Mouse (Mus musculus): ENCODE measurements around the gene Gm26938. TPM values are rescaled to one million over a fixed set of nuclear protein-coding genes. Genes with fewer than 3 reads are reported as not detected.

The Gm26938 gene
- polyA plus RNA-seq, 1 experiment from 2014 or later, result not detected

- 89% methylated on average over 8 of the region's 8 CpGs for WGBS
- Histone ChIP-seq H3K36me3 (ENCODE audit: control insufficient read depth, insufficient read depth, low read length) (peaks cover 62% of the 10 kb centered on the region), H3K9me3 (replicated peaks; ENCODE audit: control insufficient read depth, low read length, poor library complexity, severe bottlenecking) (no peaks in the 10 kb centered on the region), H3K27me3 (ENCODE audit: control insufficient read depth, insufficient read depth, low read depth, low read length) (no peaks in the 10 kb centered on the region), H3K27ac (ENCODE audit: low read length) (no peak overlapping the region), H3K9ac (ENCODE audit: low read depth, low read length) (no peak overlapping the region), H3K4me3 (ENCODE audit: low read depth, low read length) (no peak overlapping the region), H3K4me2 (ENCODE audit: low read length) (no peak overlapping the region), H3K4me1 (ENCODE audit: control insufficient read depth, insufficient read depth, low read length) (no peaks in the 10 kb centered on the region)
- ATAC-seq, result no peak
Measured at GRCm38 (mm10) chr5:139768216-139768615, 58.0 kb downstream of the Gm26938 start.

GRCm38 (mm10) chr5:139764296-139764695, 61.9 kb downstream of the Gm26938 start:
- Histone ChIP-seq H3K27ac (ENCODE audit: low read length) (no peak overlapping the region), H3K36me3 (ENCODE audit: control insufficient read depth, insufficient read depth, low read length) (peaks cover 66% of the 10 kb centered on the region), H3K4me2 (ENCODE audit: low read length) (no peak overlapping the region), H3K27me3 (ENCODE audit: control insufficient read depth, insufficient read depth, low read depth, low read length) (no peaks in the 10 kb centered on the region), H3K9ac (ENCODE audit: low read depth, low read length) (no peak overlapping the region), H3K4me3 (ENCODE audit: low read depth, low read length) (no peak overlapping the region), H3K4me1 (ENCODE audit: control insufficient read depth, insufficient read depth, low read length) (no peaks in the 10 kb centered on the region), H3K9me3 (replicated peaks; ENCODE audit: control insufficient read depth, low read length, poor library complexity, severe bottlenecking) (no peaks in the 10 kb centered on the region)
- no peak for ATAC-seq
- 74% methylated on average over 11 of the region's 11 CpGs for WGBS

DNA sequence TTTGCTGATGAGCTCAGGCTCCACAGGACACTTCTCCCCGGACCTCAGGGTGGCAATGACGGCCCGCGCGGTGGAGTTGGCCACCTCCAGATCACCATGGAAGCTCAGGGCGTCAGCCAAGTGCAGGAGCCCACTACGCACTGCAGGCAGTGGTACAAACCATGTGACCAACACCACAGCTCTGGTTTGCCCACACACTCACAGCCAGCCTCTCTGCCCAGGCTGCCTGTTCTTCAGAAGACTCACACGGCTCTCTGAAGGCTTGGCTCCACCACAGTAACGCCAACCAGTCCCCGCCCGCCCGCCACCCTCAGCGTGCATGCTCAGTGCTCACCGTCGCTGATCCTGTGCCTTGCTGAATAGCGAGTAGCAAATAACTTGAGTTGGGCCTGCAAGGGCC, 68.1 kb downstream of the Gm26938 start:
- 89% methylated on average over 16 of the region's 16 CpGs for WGBS
- no peak for ATAC-seq

More for the DNA sequence above, 68.1 kb downstream of the Gm26938 start:
- H3K27me3 ChIP-seq (ENCODE audit: control insufficient read depth, insufficient read depth, low read depth, low read length), result no peaks in the 10 kb centered on the region
- H3K4me2 ChIP-seq (ENCODE audit: low read length), result no peak overlapping the region
- no peak overlapping the region for H3K4me3 ChIP-seq (ENCODE audit: low read depth, low read length)
- peaks cover 77% of the 10 kb centered on the region for H3K36me3 ChIP-seq (ENCODE audit: control insufficient read depth, insufficient read depth, low read length)
- no peak overlapping the region for H3K27ac ChIP-seq (ENCODE audit: low read length)
- no peak overlapping the region for H3K9ac ChIP-seq (ENCODE audit: low read depth, low read length)
- no peaks in the 10 kb centered on the region for H3K9me3 ChIP-seq (replicated peaks; ENCODE audit: control insufficient read depth, low read length, poor library complexity, severe bottlenecking)
- H3K4me1 ChIP-seq (ENCODE audit: control insufficient read depth, insufficient read depth, low read length), result no peaks in the 10 kb centered on the region

Small RNA genes within 50 kb of the gene (microRNA-seq; reads per million reads assigned to microRNA genes)
- not detected for gene Mir7037

Other genes starting within 250 kb of the Gm26938 start
- gene Micall2, start 90.1 kb downstream of the Gm26938 start, polyA plus RNA-seq (2015; fragmentation: Nextera tagmentation; extraction: Ambion mirVana), result 14.7 and 15.2 TPM in 2 replicates
- 33.2 TPM in 2 replicates for gene Ints1, start 50.7 kb downstream of the Gm26938 start, polyA plus RNA-seq (2015; fragmentation: Nextera tagmentation; extraction: Ambion mirVana)
- 17.6 and 18.8 TPM in 2 replicates for gene Mafk, start 34.9 kb downstream of the Gm26938 start, polyA plus RNA-seq (2015; fragmentation: Nextera tagmentation; extraction: Ambion mirVana)
- 0.09 and 0.26 TPM in 2 replicates for gene Tmem184a, start 6.5 kb downstream of the Gm26938 start, polyA plus RNA-seq (2015; fragmentation: Nextera tagmentation; extraction: Ambion mirVana)
- gene Psmg3, start 478 bp upstream of the Gm26938 start, polyA plus RNA-seq (2015; fragmentation: Nextera tagmentation; extraction: Ambion mirVana), result 71.8 and 72.5 TPM in 2 replicates
- 2.5 TPM in 2 replicates for gene Elfn1, start 81.5 kb upstream of the Gm26938 start, polyA plus RNA-seq (2015; fragmentation: Nextera tagmentation; extraction: Ambion mirVana)